Mouse (Mus musculus) midbrain, embryonic 12.5 days (tissue): ENCODE data around the gene Nova2. TPM values are rescaled to one million over a fixed set of nuclear protein-coding genes. Genes with fewer than 3 reads are reported as not detected.

Experiments used
- ATAC-seq: fragments of 200-750 bp; cut with Nextera tagmentation; 2 replicates; pipeline ENCODE4 v1.8.0; 2017; ENCODE audit warnings: low read depth, moderate TSS enrichment, moderate library complexity; ENCODE audit not compliant: low FRiP score
- H3K27ac ChIP-seq: fragments of 300-500 bp; sonication (generic); replicated peaks from 2 replicates; pipeline ENCODE4 v1.5.1; 2016; ENCODE audit warnings: mild to moderate bottlenecking
- H3K27me3 ChIP-seq: fragments of 300-500 bp; sonication (generic); 2 replicates; pipeline ENCODE4 v1.6.1; 2016; ENCODE audit warnings: mild to moderate bottlenecking
- H3K36me3 ChIP-seq: fragments of 300-500 bp; sonication (generic); 2 replicates; pipeline ENCODE4 v1.6.1; 2016
- H3K4me1 ChIP-seq: fragments of 300-500 bp; sonication (generic); 2 replicates; pipeline ENCODE4 v1.6.1; 2016
- H3K4me2 ChIP-seq: fragments of 300-500 bp; sonication (generic); replicated peaks from 2 replicates; pipeline ENCODE4 v1.6.1; 2016; ENCODE audit warnings: mild to moderate bottlenecking, moderate library complexity
- H3K4me3 ChIP-seq: fragments of 300-500 bp; sonication (generic); 2 replicates; pipeline ENCODE4 v1.5.1; 2016; ENCODE audit warnings: mild to moderate bottlenecking
- H3K9ac ChIP-seq: fragments of 300-500 bp; sonication (generic); replicated peaks from 2 replicates; pipeline ENCODE4 v1.6.1; 2016; ENCODE audit warnings: mild to moderate bottlenecking, moderate library complexity
- H3K9me3 ChIP-seq: fragments of 300-500 bp; sonication (generic); 2 replicates; pipeline ENCODE4 v1.6.1; 2016; ENCODE audit warnings: mild to moderate bottlenecking
- WGBS: fragments of 180-500 bp; shearing (Covaris S2); methylation state at CpG from one replicate; pipeline ENCODE4 v1.1.7; 2016; 5-methylcytosine and 5-hydroxymethylcytosine counted together
- polyA plus RNA-seq: library from polyadenylated mRNA; unstranded; fragments of >200 nt; fragmentation: Nextera tagmentation; extraction: Ambion mirVana; gene quantifications from 2 replicates; pipeline ENCODE4 v1.2.1, GENCODE M21; 2016

Gene Nova2
- polyA plus RNA-seq, 1 experiment from 2014 or later: 12.0 TPM

- Histone ChIP-seq H3K9ac (peak overlapping the region; percentile 46; the same call in 1 of the 2 replicates), H3K9me3 (no peaks in the 10 kb centered on the region), H3K4me3 (peak overlapping the region; percentile 38), H3K4me2 (peak overlapping the region; percentile 71), H3K27me3 (peaks cover 39% of the 10 kb centered on the region), H3K27ac (peak overlapping the region; percentile 61), H3K4me1 (peaks cover 67% of the 10 kb centered on the region), H3K36me3 (peaks cover 11% of the 10 kb centered on the region; the same call in 1 of the 2 replicates)
- ATAC-seq: no peak
- WGBS: under 1% methylated on average over 17 of the region's 17 CpGs
Measured at GRCm38 (mm10) chr7:18962171-18962792, 36.6 kb downstream of the Nova2 start.

- Histone ChIP-seq H3K36me3 (peaks cover 10% of the 10 kb centered on the region; the same call in 1 of the 2 replicates), H3K9ac (peak overlapping the region; percentile 46; the same call in 1 of the 2 replicates), H3K4me2 (peak overlapping the region; percentile 71), H3K27ac (peak overlapping the region; percentile 61), H3K27me3 (peaks cover 39% of the 10 kb centered on the region), H3K4me1 (peaks cover 67% of the 10 kb centered on the region), H3K4me3 (peak overlapping the region; percentile 38), H3K9me3 (no peaks in the 10 kb centered on the region)
- WGBS: under 1% methylated on average over 20 of the region's 20 CpGs
- no peak; the same call in 1 of the 2 replicates for ATAC-seq
Measured at GRCm38 (mm10) chr7:18962795-18963194, 37.1 kb downstream of the Nova2 start.

GRCm38 (mm10) chr7:18963294-18963843, 37.7 kb downstream of the Nova2 start:
- peaks cover 61% of the 10 kb centered on the region for H3K4me1 ChIP-seq
- 1% methylated on average over 19 of the region's 19 CpGs for WGBS
- ATAC-seq: no peak
- peak overlapping the region; percentile 61; the same call in 1 of the 2 replicates for H3K27ac ChIP-seq
- H3K9ac ChIP-seq: 0 out of 2 replicates have a peak overlapping the region, but pooled peaks have one; percentile 31
- H3K4me3 ChIP-seq: peak overlapping the region; percentile 38
- H3K36me3 ChIP-seq: 0 out of 2 replicates have a peak, but pooled peaks cover 6% of the 10 kb centered on the region
- H3K9me3 ChIP-seq: no peaks in the 10 kb centered on the region
- peaks cover 39% of the 10 kb centered on the region for H3K27me3 ChIP-seq
- peak overlapping the region; percentile 71 for H3K4me2 ChIP-seq

- WGBS: 86% methylated on average over 5 of the region's 5 CpGs
- Histone ChIP-seq H3K4me1 (peaks cover 46% of the 10 kb centered on the region), H3K36me3 (no peaks in the 10 kb centered on the region), H3K27me3 (peaks cover 35% of the 10 kb centered on the region), H3K9ac (no peak overlapping the region), H3K4me3 (no peak overlapping the region), H3K27ac (no peak overlapping the region), H3K9me3 (no peaks in the 10 kb centered on the region), H3K4me2 (no peak overlapping the region)
- ATAC-seq: no peak
Measured at GRCm38 (mm10) chr7:18965312-18965711, 39.6 kb downstream of the Nova2 start.

GRCm38 (mm10) chr7:18967603-18968002, 41.9 kb downstream of the Nova2 start:
- H3K4me1 ChIP-seq: peaks cover 23% of the 10 kb centered on the region

GRCm38 (mm10) chr7:18970956-18971355, 45.3 kb downstream of the Nova2 start:
- H3K4me1 ChIP-seq: 0 out of 2 replicates have a peak, but pooled peaks cover 5% of the 10 kb centered on the region
- 92% methylated on average over 3 of the region's 3 CpGs for WGBS
- H3K4me2 ChIP-seq: no peak overlapping the region
- ATAC-seq: no peak
- no peak overlapping the region for H3K9ac ChIP-seq
- no peak overlapping the region for H3K4me3 ChIP-seq
- H3K27me3 ChIP-seq: no peaks in the 10 kb centered on the region; the same call in 1 of the 2 replicates
- no peaks in the 10 kb centered on the region for H3K36me3 ChIP-seq
- H3K9me3 ChIP-seq: no peaks in the 10 kb centered on the region
- no peak overlapping the region for H3K27ac ChIP-seq

More at GRCm38 (mm10) chr7:18967603-18968002, 41.9 kb downstream of the Nova2 start:
- Histone ChIP-seq H3K4me3 (no peak overlapping the region), H3K4me2 (no peak overlapping the region), H3K27ac (peak overlapping the region; percentile 5; the same call in 1 of the 2 replicates), H3K9ac (no peak overlapping the region), H3K36me3 (no peaks in the 10 kb centered on the region), H3K27me3 (peaks cover 23% of the 10 kb centered on the region), H3K9me3 (no peaks in the 10 kb centered on the region)
- 15% methylated on average over 8 of the region's 8 CpGs for WGBS
- peak; percentile 47; the same call in 1 of the 2 replicates for ATAC-seq

GRCm38 (mm10) chr7:18978381-18978780, 52.7 kb downstream of the Nova2 start:
- Histone ChIP-seq H3K27ac (no peak overlapping the region), H3K4me1 (no peaks in the 10 kb centered on the region), H3K36me3 (no peaks in the 10 kb centered on the region), H3K9me3 (no peaks in the 10 kb centered on the region), H3K4me2 (no peak overlapping the region), H3K9ac (no peak overlapping the region), H3K4me3 (no peak overlapping the region), H3K27me3 (no peaks in the 10 kb centered on the region)
- no peak for ATAC-seq
- WGBS: 93% methylated on average over 9 of the region's 9 CpGs

- H3K4me1 ChIP-seq: peaks cover 10% of the 10 kb centered on the region
- H3K4me2 ChIP-seq: no peak overlapping the region
- H3K9ac ChIP-seq: no peak overlapping the region
- H3K4me3 ChIP-seq: no peak overlapping the region
- ATAC-seq: no peak
- H3K36me3 ChIP-seq: no peaks in the 10 kb centered on the region
- 85% methylated on average over 2 of the region's 2 CpGs for WGBS
- no peak overlapping the region for H3K27ac ChIP-seq
- H3K9me3 ChIP-seq: no peaks in the 10 kb centered on the region
- peaks cover 1% of the 10 kb centered on the region for H3K27me3 ChIP-seq
Measured at GRCm38 (mm10) chr7:18986503-18986902, 60.8 kb downstream of the Nova2 start.

- Histone ChIP-seq H3K9me3 (no peaks in the 10 kb centered on the region), H3K36me3 (no peaks in the 10 kb centered on the region), H3K9ac (no peak within 1 kb of the TSS), H3K4me3 (no peak within 1 kb of the TSS), H3K4me2 (no peak within 1 kb of the TSS), H3K27me3 (peaks cover 7% of the 10 kb centered on the region), H3K4me1 (peaks cover 16% of the 10 kb centered on the region), H3K27ac (no peak within 1 kb of the TSS)
- ATAC-seq: no peak
- 75% methylated on average over 2 of the region's 2 CpGs for WGBS
Measured at GRCm38 (mm10) chr7:18987100-18987499, 61.4 kb downstream of the Nova2 start, which contains the start of gene Nanos2. Nanos2 (plus strand) TSS chr7:18987400.

- Histone ChIP-seq H3K4me3 (no peak overlapping the region), H3K4me1 (peaks cover 19% of the 10 kb centered on the region), H3K9ac (no peak overlapping the region), H3K27ac (no peak overlapping the region), H3K4me2 (no peak overlapping the region), H3K27me3 (peaks cover 14% of the 10 kb centered on the region), H3K36me3 (no peaks in the 10 kb centered on the region), H3K9me3 (no peaks in the 10 kb centered on the region)
- 77% methylated on average over 13 of the region's 13 CpGs for WGBS
- ATAC-seq: no peak
Measured at GRCm38 (mm10) chr7:18987747-18988146, 62.1 kb downstream of the Nova2 start.

GRCm38 (mm10) chr7:18988780-18989179, 63.1 kb downstream of the Nova2 start:
- ATAC-seq: no peak
- WGBS: 70% methylated on average over 6 of the region's 6 CpGs

GRCm38 (mm10) chr7:18989995-18990394, 64.3 kb downstream of the Nova2 start:
- 5% methylated on average over 5 of the region's 5 CpGs for WGBS
- ATAC-seq: no peak
- no peaks in the 10 kb centered on the region for H3K36me3 ChIP-seq

More at GRCm38 (mm10) chr7:18988780-18989179, 63.1 kb downstream of the Nova2 start:
- Histone ChIP-seq H3K4me2 (no peak overlapping the region), H3K4me3 (no peak overlapping the region), H3K36me3 (no peaks in the 10 kb centered on the region), H3K9ac (no peak overlapping the region), H3K27me3 (peaks cover 24% of the 10 kb centered on the region), H3K4me1 (peaks cover 24% of the 10 kb centered on the region), H3K9me3 (no peaks in the 10 kb centered on the region), H3K27ac (no peak overlapping the region)

More at GRCm38 (mm10) chr7:18989995-18990394, 64.3 kb downstream of the Nova2 start:
- H3K4me3 ChIP-seq: peak overlapping the region; percentile 56
- H3K27ac ChIP-seq: peak overlapping the region; percentile 95
- H3K4me1 ChIP-seq: peaks cover 24% of the 10 kb centered on the region
- no peaks in the 10 kb centered on the region for H3K9me3 ChIP-seq
- H3K27me3 ChIP-seq: peaks cover 25% of the 10 kb centered on the region
- peak overlapping the region; percentile 69 for H3K9ac ChIP-seq
- peak overlapping the region; percentile 73 for H3K4me2 ChIP-seq
